Mouse (Mus musculus) ES-Bruce4 (cell line): ENCODE measurements around the gene Rusc2.

ENCODE experiments used
- CTCF ChIP-seq: IDR thresholded peaks from one replicate; pipeline ENCODE4 v1.8.1; 2011; ENCODE audit warnings: low read depth, low read length
- EP300 ChIP-seq: IDR thresholded peaks from 2 replicates; pipeline ENCODE4 v1.6.1; 2011; ENCODE audit warnings: low read depth, low read length; ENCODE audit not compliant: insufficient read depth
- POLR2A ChIP-seq: IDR thresholded peaks from one replicate; pipeline ENCODE4 v1.8.1; 2011; ENCODE audit warnings: low read length; ENCODE audit not compliant: insufficient read depth

GRCm38 (mm10) chr4:43406162-43406971 lies 24.6 kb downstream of the Rusc2 start:
- TF ChIP-seq CTCF (peak; percentile 42), POLR2A (no peak), EP300 (peak; percentile 62; the same call in 1 of the 2 replicates)
